Mouse (Mus musculus) heart, embryonic 15.5 days (tissue): ENCODE measurements around the gene Brd3os. TPM values are rescaled to one million over a fixed set of nuclear protein-coding genes. Genes with fewer than 3 reads are reported as not detected.
A peak's percentile ranks its signal among the peaks of the same experiment; 100 is the strongest.

ENCODE experiments used
- ATAC-seq: fragments of 200-750 bp; cut with Nextera tagmentation; replicated peaks from 2 replicates; pipeline ENCODE4 v1.8.0; 2017; ENCODE audit warnings: low read depth, moderate TSS enrichment; ENCODE audit not compliant: insufficient number of reproducible peaks, insufficient read depth, low FRiP score
- H3K27ac ChIP-seq: fragments of 300-500 bp; sonication (generic); 2 replicates; pipeline ENCODE4 v1.5.1; 2015; ENCODE audit warnings: mild to moderate bottlenecking, inconsistent platforms
- H3K27me3 ChIP-seq: fragments of 300-500 bp; sonication (generic); 2 replicates; pipeline ENCODE4 v1.6.1; 2015; ENCODE audit warnings: inconsistent platforms
- H3K36me3 ChIP-seq: fragments of 300-500 bp; sonication (generic); 2 replicates; pipeline ENCODE4 v1.6.1; 2015; ENCODE audit warnings: mild to moderate bottlenecking, inconsistent platforms
- H3K4me1 ChIP-seq: fragments of 300-500 bp; sonication (generic); replicated peaks from 2 replicates; pipeline ENCODE4 v1.6.1; 2015; ENCODE audit warnings: inconsistent platforms
- H3K4me2 ChIP-seq: fragments of 300-500 bp; sonication (generic); 2 replicates; pipeline ENCODE4 v1.6.1; 2015; ENCODE audit warnings: inconsistent platforms, mild to moderate bottlenecking, moderate library complexity
- H3K4me3 ChIP-seq: fragments of 300-500 bp; sonication (generic); 2 replicates; pipeline ENCODE4 v1.5.1; 2015; ENCODE audit warnings: mild to moderate bottlenecking, inconsistent platforms
- H3K9ac ChIP-seq: fragments of 300-500 bp; sonication (generic); 2 replicates; pipeline ENCODE4 v1.6.1; 2015; ENCODE audit warnings: mild to moderate bottlenecking, inconsistent platforms
- H3K9me3 ChIP-seq: fragments of 300-500 bp; sonication (generic); replicated peaks from 2 replicates; pipeline ENCODE4 v1.6.1; 2016; ENCODE audit warnings: inconsistent platforms
- WGBS: fragments of 180-500 bp; shearing (Covaris S2); methylation state at CpG from one replicate; pipeline ENCODE4 v1.1.7; 2015; ENCODE audit warnings: mixed read lengths; 5-methylcytosine and 5-hydroxymethylcytosine counted together
- polyA plus RNA-seq: library from polyadenylated mRNA; unstranded; fragments of >200 nt; fragmentation: Nextera tagmentation; extraction: Ambion mirVana; gene quantifications from 2 replicates; pipeline ENCODE4 v1.2.1, GENCODE M21; 2015

Brd3os gene
- polyA plus RNA-seq, 1 experiment from 2014 or later: 3.0 TPM

- ATAC-seq: no peak
- Histone ChIP-seq H3K27ac (peak overlapping the region; percentile 45), H3K4me1 (peaks cover 58% of the 10 kb centered on the region), H3K9me3 (no peaks in the 10 kb centered on the region), H3K4me2 (0 out of 2 replicates have a peak overlapping the region, but pooled peaks have one; percentile 10), H3K27me3 (no peaks in the 10 kb centered on the region), H3K4me3 (no peak overlapping the region), H3K36me3 (no peaks in the 10 kb centered on the region), H3K9ac (no peak overlapping the region)
- 38% methylated on average over 8 of the region's 8 CpGs for WGBS
Observed at GRCm38 (mm10) chr2:27411688-27412174, 30.4 kb upstream of the Brd3os start.

- no peak overlapping the region for H3K9ac ChIP-seq
- no peak for ATAC-seq
- 0 out of 2 replicates have a peak overlapping the region, but pooled peaks have one; percentile 10 for H3K4me2 ChIP-seq
- H3K27me3 ChIP-seq: no peaks in the 10 kb centered on the region
- no peaks in the 10 kb centered on the region for H3K9me3 ChIP-seq
- 42% methylated on average over 7 of the region's 7 CpGs for WGBS
- peak overlapping the region; percentile 45 for H3K27ac ChIP-seq
- H3K4me3 ChIP-seq: no peak overlapping the region
- peaks cover 64% of the 10 kb centered on the region for H3K4me1 ChIP-seq
- H3K36me3 ChIP-seq: no peaks in the 10 kb centered on the region
Observed at GRCm38 (mm10) chr2:27412245-27412800, 29.8 kb upstream of the Brd3os start.

- no peaks in the 10 kb centered on the region for H3K36me3 ChIP-seq
- H3K9ac ChIP-seq: no peak overlapping the region
- ATAC-seq: no peak
Observed at GRCm38 (mm10) chr2:27413582-27413935, 28.6 kb upstream of the Brd3os start.

GRCm38 (mm10) chr2:27413936-27414657 is 28.0 kb upstream of the Brd3os start:
- Histone ChIP-seq H3K9ac (no peak overlapping the region), H3K4me1 (peaks cover 77% of the 10 kb centered on the region), H3K36me3 (no peaks in the 10 kb centered on the region), H3K27ac (0 out of 2 replicates have a peak overlapping the region, but pooled peaks have one; percentile 21), H3K4me3 (no peak overlapping the region), H3K4me2 (peak overlapping the region; percentile 15; the same call in 1 of the 2 replicates), H3K9me3 (no peaks in the 10 kb centered on the region), H3K27me3 (no peaks in the 10 kb centered on the region)
- WGBS: 30% methylated on average over 16 of the region's 16 CpGs
- peak; percentile 56; the same call in 1 of the 2 replicates for ATAC-seq

More at GRCm38 (mm10) chr2:27413582-27413935, 28.6 kb upstream of the Brd3os start:
- H3K27me3 ChIP-seq: no peaks in the 10 kb centered on the region
- no peak overlapping the region for H3K27ac ChIP-seq
- 69% methylated on average over 2 of the region's 2 CpGs for WGBS
- H3K9me3 ChIP-seq: no peaks in the 10 kb centered on the region
- no peak overlapping the region for H3K4me3 ChIP-seq
- peaks cover 71% of the 10 kb centered on the region for H3K4me1 ChIP-seq
- H3K4me2 ChIP-seq: no peak overlapping the region

GRCm38 (mm10) chr2:27415060-27415783 is 26.9 kb upstream of the Brd3os start:
- Histone ChIP-seq H3K9me3 (no peaks in the 10 kb centered on the region), H3K27me3 (no peaks in the 10 kb centered on the region), H3K4me2 (no peak overlapping the region), H3K27ac (no peak overlapping the region), H3K4me1 (peaks cover 84% of the 10 kb centered on the region), H3K9ac (no peak overlapping the region), H3K36me3 (no peaks in the 10 kb centered on the region), H3K4me3 (no peak overlapping the region)
- ATAC-seq: no peak
- WGBS: 68% methylated on average over 11 of the region's 11 CpGs

GRCm38 (mm10) chr2:27416425-27416824 is 25.7 kb upstream of the Brd3os start:
- H3K36me3 ChIP-seq: no peaks in the 10 kb centered on the region
- H3K4me3 ChIP-seq: no peak overlapping the region
- WGBS: 17% methylated on average over 3 of the region's 3 CpGs
- H3K27me3 ChIP-seq: no peaks in the 10 kb centered on the region
- no peak overlapping the region for H3K27ac ChIP-seq
- no peak for ATAC-seq
- H3K9me3 ChIP-seq: no peaks in the 10 kb centered on the region
- H3K9ac ChIP-seq: no peak overlapping the region
- no peak overlapping the region for H3K4me2 ChIP-seq
- H3K4me1 ChIP-seq: peaks cover 83% of the 10 kb centered on the region

- no peak overlapping the region for H3K4me2 ChIP-seq
- 40% methylated on average over 5 of the region's 5 CpGs for WGBS
Observed at GRCm38 (mm10) chr2:27417648-27418153, 24.4 kb upstream of the Brd3os start.

GRCm38 (mm10) chr2:27418577-27419070 is 23.5 kb upstream of the Brd3os start:
- peaks cover 84% of the 10 kb centered on the region for H3K4me1 ChIP-seq
- no peak overlapping the region for H3K4me3 ChIP-seq
- H3K9ac ChIP-seq: no peak overlapping the region
- no peak for ATAC-seq
- WGBS: 30% methylated on average over 6 of the region's 6 CpGs
- H3K9me3 ChIP-seq: no peaks in the 10 kb centered on the region
- H3K27ac ChIP-seq: peak overlapping the region; percentile 50
- no peaks in the 10 kb centered on the region for H3K27me3 ChIP-seq
- H3K4me2 ChIP-seq: no peak overlapping the region
- no peaks in the 10 kb centered on the region for H3K36me3 ChIP-seq

More at GRCm38 (mm10) chr2:27417648-27418153, 24.4 kb upstream of the Brd3os start:
- Histone ChIP-seq H3K9me3 (no peaks in the 10 kb centered on the region), H3K9ac (no peak overlapping the region), H3K4me1 (peaks cover 78% of the 10 kb centered on the region), H3K27ac (peak overlapping the region; percentile 51), H3K36me3 (no peaks in the 10 kb centered on the region), H3K27me3 (no peaks in the 10 kb centered on the region), H3K4me3 (no peak overlapping the region)
- peak; percentile 28; the same call in 1 of the 2 replicates for ATAC-seq

- H3K36me3 ChIP-seq: no peaks in the 10 kb centered on the region
- H3K4me2 ChIP-seq: no peak overlapping the region
- ATAC-seq: no peak
- H3K4me3 ChIP-seq: no peak overlapping the region
- H3K27ac ChIP-seq: no peak overlapping the region
- H3K4me1 ChIP-seq: peaks cover 79% of the 10 kb centered on the region
- H3K9me3 ChIP-seq: no peaks in the 10 kb centered on the region
- no peak overlapping the region for H3K9ac ChIP-seq
- no peaks in the 10 kb centered on the region for H3K27me3 ChIP-seq
- WGBS: 59% methylated on average over 20 of the region's 20 CpGs
Observed at GRCm38 (mm10) chr2:27421293-27422068, 20.6 kb upstream of the Brd3os start.

GRCm38 (mm10) chr2:27423596-27423995 is 18.5 kb upstream of the Brd3os start:
- no peaks in the 10 kb centered on the region for H3K9me3 ChIP-seq
- 0 out of 2 replicates have a peak overlapping the region, but pooled peaks have one; percentile 6 for H3K27ac ChIP-seq
- H3K27me3 ChIP-seq: no peaks in the 10 kb centered on the region
- no peak for ATAC-seq
- WGBS: 79% methylated on average over 7 of the region's 7 CpGs
- no peak overlapping the region for H3K4me3 ChIP-seq
- H3K36me3 ChIP-seq: no peaks in the 10 kb centered on the region
- H3K4me2 ChIP-seq: peak overlapping the region; percentile 98; the same call in 1 of the 2 replicates
- H3K9ac ChIP-seq: 0 out of 2 replicates have a peak overlapping the region, but pooled peaks have one; percentile 7
- H3K4me1 ChIP-seq: peaks cover 69% of the 10 kb centered on the region
